Mouse (Mus musculus): Measurements from ENCODE around the gene Slc9a1. TPM values are rescaled to one million over a fixed set of nuclear protein-coding genes. Genes with fewer than 3 reads are reported as not detected.

The Slc9a1 gene
- total RNA-seq, 2 experiments from 2014 or later, result 30.4 to 36.2 TPM

DNA sequence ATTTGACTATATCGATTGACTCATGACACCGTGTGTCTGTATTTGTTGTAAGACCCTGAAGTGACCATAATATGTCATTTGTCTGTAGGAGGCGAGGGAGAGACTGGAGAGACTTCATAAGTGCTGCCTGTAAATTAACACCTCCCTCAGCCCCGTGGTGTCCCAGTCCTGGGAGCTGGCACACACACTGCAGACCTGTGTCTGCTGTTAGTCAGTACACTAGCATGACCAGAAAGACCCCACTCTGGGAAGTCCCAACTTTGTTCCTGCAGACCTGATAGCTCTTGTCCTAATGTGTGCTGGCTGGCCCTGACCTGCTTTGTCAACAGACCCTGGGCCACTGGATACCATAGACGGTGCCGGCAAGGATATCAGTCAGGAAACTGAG, 2.8 kb downstream of the Slc9a1 start:
- no peak for DNase-seq
- intact Hi-C loops (cut with DNase I), result no loop called here

DNA sequence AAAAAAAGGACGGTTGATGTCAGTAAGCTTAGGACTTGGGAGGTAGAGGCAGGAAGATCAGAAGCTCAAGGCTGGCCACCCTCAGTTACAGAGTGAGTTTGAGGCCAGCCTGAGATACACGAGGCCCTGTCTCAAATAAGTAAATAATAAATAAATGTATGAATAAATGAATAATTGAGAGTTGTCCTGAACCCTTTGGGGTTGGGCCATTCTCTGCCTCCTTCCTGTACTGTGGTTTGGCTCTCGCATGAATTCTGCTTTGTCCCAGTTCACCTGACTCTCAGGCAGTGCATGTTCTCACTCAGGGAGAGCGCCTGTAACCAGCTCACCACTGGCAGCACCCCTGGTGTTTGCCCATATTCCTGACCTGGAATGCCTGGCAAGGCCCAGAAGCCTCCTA, 4.5 kb downstream of the Slc9a1 start:
- DNase-seq, result no peak
- intact Hi-C loops (cut with DNase I), result no loop called here

DNA sequence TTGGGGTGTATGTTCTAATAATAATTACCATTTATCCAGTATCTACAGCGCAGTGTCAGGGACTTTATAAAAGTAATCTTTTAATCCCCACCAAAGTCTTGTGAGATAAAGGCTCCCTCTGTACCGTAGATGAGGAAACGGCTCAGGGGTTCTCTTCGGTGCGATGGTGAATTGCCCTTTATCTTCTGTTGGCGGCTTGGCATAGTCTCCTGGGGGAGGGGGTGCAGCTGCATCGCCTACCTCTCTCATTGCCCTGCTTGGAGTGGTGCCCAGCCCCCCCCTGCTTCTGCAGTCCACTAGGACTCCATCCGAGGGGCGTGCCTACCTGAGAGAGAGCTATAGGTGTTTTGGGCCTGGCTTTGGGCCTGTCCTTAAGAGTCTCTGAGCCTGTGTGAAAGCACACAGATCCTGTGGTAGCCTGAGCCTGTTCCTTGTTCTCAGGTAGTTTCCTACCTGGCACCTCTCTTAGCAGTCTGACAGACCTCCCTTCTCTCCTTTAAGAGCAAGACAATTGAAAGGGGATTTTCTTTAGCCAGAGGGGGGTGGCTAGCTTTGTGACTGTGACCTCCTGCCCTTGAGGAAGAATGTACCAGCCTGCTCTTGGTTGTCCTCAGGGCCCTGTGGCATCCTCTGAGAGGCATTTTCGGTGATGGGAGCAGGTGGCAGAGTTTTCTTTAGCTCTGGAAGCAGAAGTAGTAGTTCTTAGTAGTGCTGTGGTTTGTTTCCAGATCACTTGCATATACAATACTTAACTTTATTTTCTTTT, 6.5 kb downstream of the Slc9a1 start:
- DNase-seq, result peak; percentile 51
- intact Hi-C loops (cut with DNase I), result no loop called here

DNA sequence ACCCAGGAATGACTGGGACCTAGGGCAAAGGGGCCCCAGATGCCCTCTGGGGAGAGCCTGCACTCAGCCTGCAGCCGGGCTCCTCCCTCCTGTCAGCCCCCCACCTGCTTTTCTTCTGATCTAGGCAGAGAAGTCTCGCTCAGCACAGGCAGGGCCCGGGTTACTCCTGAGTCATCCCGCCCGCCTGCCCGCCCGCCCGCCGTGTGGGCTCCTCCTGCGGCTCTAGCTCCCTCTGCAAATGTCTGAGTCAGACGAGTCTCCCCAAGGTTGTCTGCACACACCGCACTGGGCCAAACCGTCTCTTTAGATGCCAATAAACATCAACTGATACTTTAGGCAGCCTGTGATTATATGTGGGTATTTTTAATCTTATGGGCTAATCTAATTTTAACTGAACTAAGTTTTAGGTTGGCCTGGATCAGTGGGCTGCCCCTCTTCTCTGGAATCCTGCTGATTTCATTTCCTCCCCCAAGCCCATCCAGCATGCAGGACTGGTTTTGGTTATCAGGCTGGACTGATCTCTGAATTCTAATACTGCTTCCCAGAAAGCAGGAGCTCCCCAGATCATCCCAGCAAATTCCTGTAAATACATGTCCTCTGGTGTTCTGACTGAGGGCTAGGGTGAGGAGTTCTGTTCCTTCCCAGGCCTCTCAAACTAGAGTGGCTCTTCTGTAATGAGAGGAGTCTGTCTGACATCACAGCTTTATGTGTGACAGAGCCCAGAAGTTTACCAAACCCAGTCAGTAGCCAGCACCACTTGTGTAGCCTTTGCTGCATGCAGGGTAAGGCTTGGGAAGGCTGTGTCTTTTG, 8.9 kb downstream of the Slc9a1 start:
- no peak for DNase-seq
- intact Hi-C loops (cut with DNase I), result no loop called here

GRCm38 (mm10) chr4:133379046-133379347, 9.5 kb downstream of the Slc9a1 start:
- intact Hi-C loops (cut with DNase I), result no loop called here
- DNase-seq, result no peak

DNA sequence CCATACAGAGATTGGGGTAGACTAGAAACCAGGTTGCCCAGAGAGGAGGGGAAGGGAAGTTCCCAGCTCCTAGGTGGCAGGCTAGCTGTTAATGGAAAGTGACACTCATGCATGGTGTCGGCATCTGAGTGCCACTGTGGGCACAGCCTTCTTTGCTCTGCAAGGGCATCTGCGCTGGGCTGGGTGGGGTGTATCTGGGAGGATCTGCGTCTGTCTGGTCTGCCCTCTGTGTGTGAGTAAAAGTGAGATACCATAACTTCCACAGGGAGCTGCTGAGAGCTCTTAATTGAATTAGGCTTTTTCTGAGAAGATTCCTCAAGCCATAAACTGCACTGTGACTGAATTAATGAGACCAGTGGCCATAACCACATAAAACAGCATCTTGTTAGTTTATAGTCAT, 10.4 kb downstream of the Slc9a1 start:
- intact Hi-C loops (cut with DNase I), result no loop called here
- DNase-seq, result no peak

DNA sequence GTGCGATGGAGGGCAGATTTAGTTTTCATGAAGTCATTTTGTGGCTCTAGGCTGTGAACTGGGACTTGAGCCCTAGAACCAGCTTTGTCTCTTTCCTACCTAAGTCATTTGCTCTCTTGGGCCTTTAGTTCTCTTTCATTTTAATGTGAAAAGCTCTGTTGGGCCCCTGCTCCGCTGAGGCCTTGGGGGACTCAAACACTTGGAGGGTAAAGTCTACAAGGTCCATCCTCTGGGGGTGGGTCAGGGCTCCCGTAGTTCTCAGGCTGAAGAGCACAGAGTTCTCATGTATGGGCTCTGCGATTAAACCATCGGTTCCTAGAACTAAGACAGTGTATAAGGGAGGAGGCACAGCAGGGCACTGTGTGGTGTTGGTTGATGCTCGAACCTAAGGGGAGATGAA, 11.0 kb downstream of the Slc9a1 start:
- intact Hi-C loops (cut with DNase I), result no loop called here
- DNase-seq, result no peak

GRCm38 (mm10) chr4:133381141-133381540, 11.6 kb downstream of the Slc9a1 start:
- intact Hi-C loops (cut with DNase I), result no loop called here
- DNase-seq, result no peak

DNA sequence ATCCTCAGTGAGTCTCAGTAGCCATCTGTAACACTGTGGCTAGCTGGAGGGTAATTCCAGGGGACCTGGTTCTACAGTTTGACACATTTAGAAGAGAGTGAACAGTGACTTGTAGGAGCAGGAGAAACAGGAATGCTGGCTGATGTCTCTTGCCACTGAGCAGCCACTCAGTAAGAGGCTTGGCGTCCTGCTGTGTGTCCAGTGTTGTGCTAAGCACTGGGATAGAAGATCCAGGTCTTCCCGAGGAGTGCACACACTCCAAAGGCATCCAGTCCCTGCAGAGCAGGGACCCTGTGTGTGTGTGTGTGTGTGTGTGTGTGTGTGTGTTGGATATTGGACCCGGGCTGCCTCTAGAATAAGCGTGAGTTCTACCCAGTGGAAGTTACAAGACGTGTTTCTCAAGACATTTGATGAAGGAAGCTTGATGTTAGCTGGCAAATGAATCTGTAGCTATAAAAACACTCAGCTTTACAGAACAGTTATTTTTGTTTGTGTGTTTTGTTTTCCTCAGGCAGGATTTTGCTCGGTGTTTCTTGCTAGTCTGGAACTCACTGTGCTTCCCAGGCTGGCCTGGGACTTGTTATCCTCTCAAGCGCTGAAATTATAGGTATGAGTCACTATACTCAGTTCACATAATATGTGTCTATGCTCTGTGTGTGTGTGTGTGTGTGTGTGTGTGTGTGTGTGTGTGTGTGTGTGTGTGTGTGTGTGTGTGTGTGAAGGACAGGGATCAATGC, 16.7 kb downstream of the Slc9a1 start:
- DNase-seq, result no peak
- intact Hi-C loops (cut with DNase I), result no loop called here

DNA sequence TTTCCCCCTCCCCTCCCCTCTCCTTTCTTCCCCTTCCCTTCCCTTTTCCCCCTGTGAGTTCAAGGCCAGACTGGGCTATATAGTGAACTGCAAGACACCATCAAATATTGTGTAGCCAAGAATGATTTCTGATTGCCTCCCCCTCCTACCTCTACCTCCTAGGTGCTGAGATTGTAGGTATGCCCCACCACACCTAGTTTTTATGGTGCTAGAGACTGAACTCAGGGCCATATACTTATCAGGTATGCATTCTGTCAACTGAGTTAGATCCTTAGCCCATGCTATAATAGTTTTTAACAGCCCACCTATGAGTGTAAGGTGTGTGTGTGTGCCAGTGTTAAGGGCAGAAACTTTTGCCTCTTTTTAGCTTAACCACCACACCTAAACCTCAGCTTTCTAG, 17.5 kb downstream of the Slc9a1 start:
- DNase-seq, result no peak
- intact Hi-C loops (cut with DNase I), result no loop called here

DNA sequence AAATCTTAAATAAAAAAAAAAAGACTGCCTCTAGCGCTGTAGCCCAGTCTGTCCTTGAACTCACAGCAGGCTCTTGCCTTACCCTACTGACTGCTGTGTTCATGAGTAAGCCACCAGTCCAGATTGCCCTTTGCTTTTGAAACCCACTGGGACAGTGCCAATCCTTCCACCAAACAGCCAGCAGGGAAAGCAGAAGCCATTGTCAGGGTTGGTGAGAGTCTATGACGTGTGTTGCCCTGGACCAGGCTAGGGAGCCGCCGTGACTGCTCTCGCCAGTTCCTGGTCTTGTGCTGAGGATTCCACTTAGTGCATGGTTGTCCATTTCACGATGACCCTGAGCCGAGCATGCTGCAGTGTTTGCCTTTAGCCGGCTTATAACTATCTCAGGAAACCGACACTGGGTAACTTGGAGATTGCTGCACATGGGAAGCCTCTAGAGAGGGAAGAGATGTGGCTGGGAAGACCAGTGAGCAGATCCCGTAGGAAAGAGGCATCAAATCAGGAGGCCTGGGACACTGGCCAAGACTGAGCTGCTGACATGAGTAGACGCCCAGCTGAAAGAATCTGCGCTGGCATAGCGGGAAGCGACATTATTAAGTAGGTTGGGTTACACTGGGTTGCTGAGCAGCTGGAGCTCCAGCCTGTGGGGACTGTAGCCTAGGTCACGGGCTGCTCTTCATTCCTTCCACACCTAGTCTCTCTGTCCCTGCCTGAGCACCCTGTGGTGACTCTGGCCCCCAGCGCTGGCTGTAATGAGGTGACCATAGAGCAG, 19.5 kb downstream of the Slc9a1 start:
- intact Hi-C loops (cut with DNase I), result no loop called here
- peak; percentile 68 for DNase-seq

GRCm38 (mm10) chr4:133390042-133390441, 20.5 kb downstream of the Slc9a1 start:
- intact Hi-C loops (cut with DNase I), result no loop called here
- no peak for DNase-seq

DNA sequence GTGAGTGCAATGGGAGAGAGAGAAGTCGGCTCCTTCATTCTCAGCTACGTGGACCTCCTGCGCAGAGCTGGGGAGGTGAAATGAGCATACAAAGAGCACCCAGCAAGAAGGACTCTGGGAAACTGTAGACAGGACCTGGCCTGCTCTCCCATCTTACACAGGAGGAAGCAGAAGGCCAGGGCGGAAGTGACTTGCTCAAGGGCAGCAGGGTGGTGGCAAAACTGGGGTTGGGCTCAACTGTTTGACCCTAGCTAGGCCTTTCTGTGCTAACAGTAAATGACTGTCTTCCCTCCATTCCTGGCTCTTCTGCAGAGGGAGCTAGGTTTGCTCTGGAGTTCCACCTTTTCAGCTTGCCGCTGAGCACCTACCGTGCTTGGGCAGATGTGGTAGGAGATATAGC, 21.1 kb downstream of the Slc9a1 start:
- DNase-seq, result no peak
- intact Hi-C loops (cut with DNase I), result no loop called here

- peak; percentile 53 for DNase-seq
- intact Hi-C loops (cut with DNase I), result no loop called here
Measured at GRCm38 (mm10) chr4:133391185-133392040, 21.9 kb downstream of the Slc9a1 start.

GRCm38 (mm10) chr4:133394981-133395573, 25.6 kb downstream of the Slc9a1 start:
- no peak for DNase-seq
- intact Hi-C loops (cut with DNase I), result no loop called here

- intact Hi-C loops (cut with DNase I), result no loop called here
- DNase-seq, result peak; percentile 43
Measured at GRCm38 (mm10) chr4:133396079-133396478, 26.6 kb downstream of the Slc9a1 start.

GRCm38 (mm10) chr4:133397299-133397698, 27.8 kb downstream of the Slc9a1 start:
- intact Hi-C loops (cut with DNase I), result no loop called here
- DNase-seq, result no peak

GRCm38 (mm10) chr4:133397961-133398360, 28.5 kb downstream of the Slc9a1 start:
- DNase-seq, result no peak
- intact Hi-C loops (cut with DNase I), result no loop called here

DNA sequence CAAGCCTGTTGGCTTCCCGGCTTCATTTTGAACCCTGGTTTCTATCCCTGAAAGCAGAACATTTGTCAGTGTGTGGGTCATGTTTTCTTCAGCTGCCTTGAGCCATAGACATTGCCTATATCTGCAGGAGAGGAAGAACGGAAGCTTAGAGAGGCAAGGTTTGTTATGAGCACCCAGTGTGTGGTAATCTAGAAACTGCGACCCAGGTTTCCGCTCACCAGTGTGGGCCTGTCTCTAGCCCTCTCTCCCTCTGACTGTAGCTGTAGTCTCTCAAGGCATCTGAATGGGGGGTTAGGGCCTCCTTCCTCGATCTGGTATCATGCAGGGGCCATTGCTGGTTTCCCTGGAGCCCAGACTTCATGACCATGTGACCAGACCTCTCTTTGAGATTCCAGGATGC, 29.1 kb downstream of the Slc9a1 start:
- intact Hi-C loops (cut with DNase I), result no loop called here
- DNase-seq, result no peak

GRCm38 (mm10) chr4:133399509-133399908, 30.0 kb downstream of the Slc9a1 start:
- DNase-seq, result no peak
- intact Hi-C loops (cut with DNase I), result no loop called here
